Mouse (Mus musculus): Measurements from ENCODE around the gene Gm6583. TPM values are rescaled to one million over a fixed set of nuclear protein-coding genes. Genes with fewer than 3 reads are reported as not detected.
A peak's percentile ranks its signal among the peaks of the same experiment; 100 is the strongest.

The Gm6583 gene
- polyA plus RNA-seq (2015; fragmentation: Nextera tagmentation; extraction: Ambion mirVana) = 0.17 and 0.21 TPM in 2 replicates

- no peak within 1 kb of the TSS for H3K4me2 ChIP-seq (ENCODE audit: low read length)
- no peak for ATAC-seq
- WGBS = 68% methylated on average over 12 of the region's 13 CpGs
- H3K27me3 ChIP-seq (replicated peaks; ENCODE audit: control insufficient read depth, insufficient read depth, low read length) = no peaks in the 10 kb centered on the region
- no peak within 1 kb of the TSS for H3K4me3 ChIP-seq (ENCODE audit: low read length)
- H3K36me3 ChIP-seq (ENCODE audit: control insufficient read depth, insufficient read depth, low read length) = peaks cover 16% of the 10 kb centered on the region
- H3K9me3 ChIP-seq (ENCODE audit: control insufficient read depth, low read length) = no peaks in the 10 kb centered on the region
- no peak within 1 kb of the TSS for H3K9ac ChIP-seq (ENCODE audit: low read depth, low read length)
- H3K4me1 ChIP-seq (ENCODE audit: control insufficient read depth, insufficient read depth, low read depth, low read length) = no peaks in the 10 kb centered on the region
- H3K27ac ChIP-seq (ENCODE audit: low read depth, low read length) = no peak within 1 kb of the TSS
Observed at GRCm38 (mm10) chr5:112355910-112356309, at the start of gene Gm6583. Gene Gm6583, minus strand, starts transcription at chr5:112356033.

DNA sequence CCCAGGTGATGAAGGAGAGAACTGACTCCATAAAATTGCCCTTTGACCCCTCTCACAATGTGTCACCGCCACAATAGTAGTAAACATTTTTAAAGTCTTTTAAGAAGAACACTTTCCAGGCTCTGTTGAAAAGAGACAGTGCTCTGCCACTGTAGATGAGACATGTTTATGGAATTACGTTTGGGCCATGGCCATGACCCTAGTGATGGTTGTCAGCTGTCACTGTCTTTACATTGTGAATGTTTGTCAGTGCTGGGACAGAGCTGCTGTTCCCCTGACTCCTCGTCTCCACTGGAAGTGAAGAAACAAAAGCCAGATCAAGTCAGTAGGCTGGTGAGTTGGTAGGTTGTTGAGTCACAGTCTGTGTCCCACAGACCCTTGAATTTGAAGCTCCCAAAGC lies 46.6 kb upstream of the Gm6583 start:
- H3K36me3 ChIP-seq (ENCODE audit: control insufficient read depth, insufficient read depth, low read length) = no peaks in the 10 kb centered on the region
- H3K27ac ChIP-seq (ENCODE audit: low read depth, low read length) = no peak overlapping the region
- ATAC-seq = no peak
- H3K4me2 ChIP-seq (ENCODE audit: low read length) = no peak overlapping the region
- no peaks in the 10 kb centered on the region for H3K4me1 ChIP-seq (ENCODE audit: control insufficient read depth, insufficient read depth, low read depth, low read length)
- H3K4me3 ChIP-seq (ENCODE audit: low read length) = no peak overlapping the region
- H3K27me3 ChIP-seq (replicated peaks; ENCODE audit: control insufficient read depth, insufficient read depth, low read length) = no peaks in the 10 kb centered on the region
- H3K9me3 ChIP-seq (ENCODE audit: control insufficient read depth, low read length) = no peaks in the 10 kb centered on the region
- no peak overlapping the region for H3K9ac ChIP-seq (ENCODE audit: low read depth, low read length)
- WGBS = 72% methylated on average over 3 of the region's 3 CpGs

- no peak for ATAC-seq
- 75% methylated on average over 10 of the region's 10 CpGs for WGBS
- no peak overlapping the region for H3K27ac ChIP-seq (ENCODE audit: low read depth, low read length)
- no peak overlapping the region for H3K4me2 ChIP-seq (ENCODE audit: low read length)
- peaks cover 5% of the 10 kb centered on the region; the same call in 1 of the 2 replicates for H3K4me1 ChIP-seq (ENCODE audit: control insufficient read depth, insufficient read depth, low read depth, low read length)
- no peak overlapping the region for H3K4me3 ChIP-seq (ENCODE audit: low read length)
- no peaks in the 10 kb centered on the region for H3K9me3 ChIP-seq (ENCODE audit: control insufficient read depth, low read length)
- no peaks in the 10 kb centered on the region for H3K27me3 ChIP-seq (replicated peaks; ENCODE audit: control insufficient read depth, insufficient read depth, low read length)
- no peak overlapping the region for H3K9ac ChIP-seq (ENCODE audit: low read depth, low read length)
- no peaks in the 10 kb centered on the region for H3K36me3 ChIP-seq (ENCODE audit: control insufficient read depth, insufficient read depth, low read length)
Observed at GRCm38 (mm10) chr5:112399284-112399683, 43.5 kb upstream of the Gm6583 start.

DNA sequence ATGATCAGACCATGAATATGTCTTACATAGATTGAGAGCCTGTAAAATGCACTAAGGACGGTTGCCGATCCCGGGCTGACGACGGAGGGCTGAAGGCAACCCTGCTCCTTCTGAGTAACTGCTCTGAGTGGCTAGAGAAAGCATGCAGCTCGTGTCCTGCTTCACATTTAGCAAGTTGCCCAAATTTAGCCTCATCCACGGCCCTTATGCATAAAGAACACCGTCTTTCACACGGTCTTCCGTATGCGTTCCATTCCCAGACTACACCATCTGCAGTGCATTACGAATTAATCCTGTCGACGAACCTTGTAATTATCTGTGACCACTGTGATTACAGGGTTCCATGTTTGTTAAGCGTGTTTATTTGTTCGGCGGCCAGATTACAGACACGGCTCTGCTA lies 40.2 kb upstream of the Gm6583 start:
- Histone ChIP-seq H3K9me3 (ENCODE audit: control insufficient read depth, low read length) (no peaks in the 10 kb centered on the region), H3K36me3 (ENCODE audit: control insufficient read depth, insufficient read depth, low read length) (peaks cover 3% of the 10 kb centered on the region; the same call in 1 of the 2 replicates), H3K27me3 (replicated peaks; ENCODE audit: control insufficient read depth, insufficient read depth, low read length) (no peaks in the 10 kb centered on the region), H3K4me1 (ENCODE audit: control insufficient read depth, insufficient read depth, low read depth, low read length) (peaks cover 24% of the 10 kb centered on the region), H3K4me3 (ENCODE audit: low read length) (no peak overlapping the region), H3K27ac (ENCODE audit: low read depth, low read length) (no peak overlapping the region), H3K4me2 (ENCODE audit: low read length) (no peak overlapping the region), H3K9ac (ENCODE audit: low read depth, low read length) (no peak overlapping the region)
- 59% methylated on average over 18 of the region's 18 CpGs for WGBS
- ATAC-seq = no peak

DNA sequence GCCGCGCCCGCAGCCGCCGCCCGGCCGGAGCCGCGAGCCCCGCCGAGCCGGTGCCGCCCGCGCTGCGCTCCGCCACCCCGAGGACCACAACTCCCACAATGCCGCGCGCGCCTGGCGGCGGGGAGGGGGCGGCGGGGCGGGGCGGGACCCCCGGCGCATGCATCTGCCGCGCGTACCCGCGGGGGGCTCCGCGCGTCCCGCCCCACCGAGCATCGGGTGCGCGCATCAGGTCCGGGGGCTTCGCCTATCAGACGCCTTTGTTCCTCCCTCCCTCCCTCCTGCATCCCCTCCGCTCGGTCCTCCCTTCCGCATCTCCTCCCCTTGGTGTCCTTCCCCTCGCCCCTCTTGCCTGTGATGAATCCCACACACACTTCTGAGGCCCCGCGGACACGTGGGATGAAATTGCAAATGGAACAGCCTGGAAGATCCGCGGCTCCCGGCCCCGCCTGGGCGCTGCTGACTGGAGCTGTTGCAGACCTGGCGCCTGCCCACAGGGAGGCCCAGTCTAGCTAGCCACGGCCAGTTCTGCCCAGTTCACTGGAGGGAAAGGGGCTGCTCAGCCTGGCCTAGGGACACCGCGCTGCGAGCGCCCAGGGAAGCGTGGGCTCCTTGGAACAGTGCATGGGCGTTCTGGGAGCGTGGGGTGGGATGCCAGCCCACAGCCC lies 39.1 kb upstream of the Gm6583 start, which contains the start of gene Asphd2:
Asphd2 (minus strand) TSS at position 88 of the 665 bp plus-strand sequence.
- no peaks in the 10 kb centered on the region for H3K9me3 ChIP-seq (ENCODE audit: control insufficient read depth, low read length)
- H3K4me1 ChIP-seq (ENCODE audit: control insufficient read depth, insufficient read depth, low read depth, low read length) = peaks cover 31% of the 10 kb centered on the region
- peak within 1 kb of the TSS; percentile 71 for H3K4me3 ChIP-seq (ENCODE audit: low read length)
- peaks cover 6% of the 10 kb centered on the region; the same call in 1 of the 2 replicates for H3K36me3 ChIP-seq (ENCODE audit: control insufficient read depth, insufficient read depth, low read length)
- peak; percentile 89 for ATAC-seq
- WGBS = 1% methylated on average over 54 of the region's 67 CpGs
- peak within 1 kb of the TSS; percentile 84 for H3K9ac ChIP-seq (ENCODE audit: low read depth, low read length)
- no peaks in the 10 kb centered on the region for H3K27me3 ChIP-seq (replicated peaks; ENCODE audit: control insufficient read depth, insufficient read depth, low read length)
- peak within 1 kb of the TSS; percentile 78 for H3K4me2 ChIP-seq (ENCODE audit: low read length)
- peak within 1 kb of the TSS; percentile 85 for H3K27ac ChIP-seq (ENCODE audit: low read depth, low read length)

DNA sequence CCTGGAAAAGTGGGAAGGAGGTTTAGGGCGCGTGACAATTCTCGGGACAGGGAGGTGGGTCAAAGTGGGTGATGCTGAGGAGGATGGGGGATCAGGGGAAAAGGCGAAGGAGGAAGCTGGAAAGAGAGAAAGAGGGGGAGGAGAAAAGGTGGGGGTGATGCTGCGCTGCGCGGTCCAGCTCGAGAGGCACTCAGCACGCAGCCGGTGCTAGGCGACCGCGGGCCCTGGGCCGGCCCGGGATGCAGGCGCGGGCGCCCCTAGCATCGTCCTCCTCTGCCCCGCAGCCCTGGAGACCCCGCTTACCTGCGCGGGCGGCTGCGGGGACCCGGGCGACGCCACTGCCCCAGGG lies 38.6 kb upstream of the Gm6583 start:
- H3K36me3 ChIP-seq (ENCODE audit: control insufficient read depth, insufficient read depth, low read length) = peaks cover 6% of the 10 kb centered on the region
- H3K4me2 ChIP-seq (ENCODE audit: low read length) = peak overlapping the region; percentile 78
- no peaks in the 10 kb centered on the region for H3K27me3 ChIP-seq (replicated peaks; ENCODE audit: control insufficient read depth, insufficient read depth, low read length)
- H3K4me3 ChIP-seq (ENCODE audit: low read length) = peak overlapping the region; percentile 71
- H3K4me1 ChIP-seq (ENCODE audit: control insufficient read depth, insufficient read depth, low read depth, low read length) = peaks cover 36% of the 10 kb centered on the region
- ATAC-seq = peak; percentile 78
- H3K9ac ChIP-seq (ENCODE audit: low read depth, low read length) = peak overlapping the region; percentile 84
- no peaks in the 10 kb centered on the region for H3K9me3 ChIP-seq (ENCODE audit: control insufficient read depth, low read length)
- peak overlapping the region; percentile 85 for H3K27ac ChIP-seq (ENCODE audit: low read depth, low read length)
- WGBS = under 1% methylated on average over 13 of the region's 28 CpGs

DNA sequence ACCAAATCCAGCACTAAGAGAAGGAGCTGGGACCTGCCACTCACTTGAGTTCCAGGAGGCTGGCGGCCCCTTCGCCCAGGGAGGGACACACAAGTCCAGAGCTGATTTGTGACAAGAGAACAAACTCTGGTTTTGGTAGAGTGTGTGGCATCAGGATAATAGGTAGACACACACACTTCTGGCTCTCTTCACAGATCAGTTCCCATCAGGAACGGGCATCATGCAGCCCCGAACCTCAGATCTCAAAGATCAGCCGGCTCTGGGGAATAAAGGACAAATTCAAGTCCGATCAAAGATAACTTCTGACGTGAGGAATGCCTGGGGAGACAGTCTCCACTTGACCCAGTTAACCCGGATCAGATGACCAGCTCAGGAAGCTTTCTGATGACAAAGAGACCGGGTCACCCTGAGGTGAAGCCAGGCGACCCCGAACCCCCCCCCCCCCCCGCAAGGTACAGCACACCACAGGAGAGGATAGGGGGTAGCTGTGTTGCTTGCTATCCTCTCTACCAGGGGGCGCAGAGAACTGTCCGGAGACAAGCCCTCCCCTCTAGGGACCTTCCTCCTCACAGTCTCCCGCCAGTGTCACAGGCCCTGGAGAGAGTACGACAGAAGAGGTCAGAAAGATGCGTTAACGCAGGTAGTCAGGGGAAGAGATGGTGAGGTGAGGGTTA lies 38.0 kb upstream of the Gm6583 start:
- H3K9ac ChIP-seq (ENCODE audit: low read depth, low read length) = peak overlapping the region; percentile 84
- peak overlapping the region; percentile 85 for H3K27ac ChIP-seq (ENCODE audit: low read depth, low read length)
- H3K27me3 ChIP-seq (replicated peaks; ENCODE audit: control insufficient read depth, insufficient read depth, low read length) = no peaks in the 10 kb centered on the region
- peak overlapping the region; percentile 71 for H3K4me3 ChIP-seq (ENCODE audit: low read length)
- H3K4me2 ChIP-seq (ENCODE audit: low read length) = peak overlapping the region; percentile 78
- H3K4me1 ChIP-seq (ENCODE audit: control insufficient read depth, insufficient read depth, low read depth, low read length) = peaks cover 41% of the 10 kb centered on the region
- WGBS = 8% methylated on average over 16 of the region's 18 CpGs
- H3K36me3 ChIP-seq (ENCODE audit: control insufficient read depth, insufficient read depth, low read length) = peaks cover 6% of the 10 kb centered on the region
- H3K9me3 ChIP-seq (ENCODE audit: control insufficient read depth, low read length) = no peaks in the 10 kb centered on the region
- peak; percentile 3 for ATAC-seq

GRCm38 (mm10) chr5:112391676-112392323 lies 36.0 kb upstream of the Gm6583 start:
- no peaks in the 10 kb centered on the region for H3K27me3 ChIP-seq (replicated peaks; ENCODE audit: control insufficient read depth, insufficient read depth, low read length)
- H3K4me1 ChIP-seq (ENCODE audit: control insufficient read depth, insufficient read depth, low read depth, low read length) = peaks cover 45% of the 10 kb centered on the region
- no peaks in the 10 kb centered on the region for H3K9me3 ChIP-seq (ENCODE audit: control insufficient read depth, low read length)
- H3K36me3 ChIP-seq (ENCODE audit: control insufficient read depth, insufficient read depth, low read length) = peaks cover 13% of the 10 kb centered on the region
- H3K4me2 ChIP-seq (ENCODE audit: low read length) = no peak overlapping the region
- no peak overlapping the region for H3K9ac ChIP-seq (ENCODE audit: low read depth, low read length)
- no peak overlapping the region for H3K4me3 ChIP-seq (ENCODE audit: low read length)
- ATAC-seq = no peak
- H3K27ac ChIP-seq (ENCODE audit: low read depth, low read length) = no peak overlapping the region
- WGBS = 69% methylated on average over 27 of the region's 27 CpGs

- no peak for ATAC-seq
- no peak overlapping the region for H3K27ac ChIP-seq (ENCODE audit: low read depth, low read length)
Observed at GRCm38 (mm10) chr5:112391002-112391401, 35.2 kb upstream of the Gm6583 start.

More at GRCm38 (mm10) chr5:112391002-112391401, 35.2 kb upstream of the Gm6583 start:
- Histone ChIP-seq H3K4me3 (ENCODE audit: low read length) (no peak overlapping the region), H3K9me3 (ENCODE audit: control insufficient read depth, low read length) (no peaks in the 10 kb centered on the region), H3K4me2 (ENCODE audit: low read length) (0 out of 2 replicates have a peak overlapping the region, but pooled peaks have one; percentile 6), H3K36me3 (ENCODE audit: control insufficient read depth, insufficient read depth, low read length) (peaks cover 20% of the 10 kb centered on the region), H3K27me3 (replicated peaks; ENCODE audit: control insufficient read depth, insufficient read depth, low read length) (no peaks in the 10 kb centered on the region), H3K9ac (ENCODE audit: low read depth, low read length) (0 out of 2 replicates have a peak overlapping the region, but pooled peaks have one; percentile 23), H3K4me1 (ENCODE audit: control insufficient read depth, insufficient read depth, low read depth, low read length) (peaks cover 45% of the 10 kb centered on the region)
- 64% methylated on average over 16 of the region's 16 CpGs for WGBS

All from hindbrain, embryonic 16.5 days (tissue).